Mouse (Mus musculus) midbrain, embryonic 16.5 days (tissue): ENCODE results near the gene Elmod3. TPM values are rescaled to one million over a fixed set of nuclear protein-coding genes. Genes with fewer than 3 reads are reported as not detected.

Source experiments
- ATAC-seq: fragments of 200-750 bp; cut with Nextera tagmentation; 2 replicates; pipeline ENCODE4 v1.8.0; 2017; ENCODE audit warnings: moderate TSS enrichment
- H3K27ac ChIP-seq: fragments of 300-500 bp; sonication (generic); 2 replicates; pipeline ENCODE4 v1.5.1; 2014; ENCODE audit warnings: mild to moderate bottlenecking, low read length, mixed read lengths
- H3K27me3 ChIP-seq: fragments of 300-500 bp; sonication (generic); 2 replicates; pipeline ENCODE4 v1.6.1; 2014; ENCODE audit warnings: low read depth, low read length, mixed read lengths; ENCODE audit not compliant: control insufficient read depth, insufficient read depth
- H3K36me3 ChIP-seq: fragments of 300-500 bp; sonication (generic); 2 replicates; pipeline ENCODE4 v1.6.1; 2014; ENCODE audit warnings: mild to moderate bottlenecking, low read length, moderate library complexity, mixed read lengths; ENCODE audit not compliant: control insufficient read depth, insufficient read depth
- H3K4me1 ChIP-seq: fragments of 300-500 bp; sonication (generic); 2 replicates; pipeline ENCODE4 v1.6.1; 2014; ENCODE audit warnings: mild to moderate bottlenecking, low read length, mixed read lengths; ENCODE audit not compliant: control insufficient read depth, insufficient read depth
- H3K4me2 ChIP-seq: fragments of 300-500 bp; sonication (generic); 2 replicates; pipeline ENCODE4 v1.6.1; 2014; ENCODE audit warnings: mild to moderate bottlenecking, low read length, mixed read lengths
- H3K4me3 ChIP-seq: fragments of 300-500 bp; sonication (generic); 2 replicates; pipeline ENCODE4 v1.5.1; 2014; ENCODE audit warnings: low read depth, mild to moderate bottlenecking, low read length, moderate library complexity, mixed read lengths
- H3K9ac ChIP-seq: fragments of 300-500 bp; sonication (generic); 2 replicates; pipeline ENCODE4 v1.6.1; 2014; ENCODE audit warnings: low read depth, low read length, mixed read lengths
- H3K9me3 ChIP-seq: fragments of 300-500 bp; sonication (generic); replicated peaks from 2 replicates; pipeline ENCODE4 v1.6.1; 2014; ENCODE audit warnings: mild to moderate bottlenecking, low read length, mixed read lengths; ENCODE audit not compliant: control insufficient read depth, poor library complexity, severe bottlenecking
- WGBS: fragments of 180-500 bp; shearing (Covaris S2); extraction: QIAGEN DNeasy Blood & Tissue Kit; methylation state at CpG from one replicate; pipeline ENCODE4 v1.1.7; 2014; 5-methylcytosine and 5-hydroxymethylcytosine counted together
- polyA plus RNA-seq: library from polyadenylated mRNA; unstranded; fragments of >200 nt; fragmentation: Nextera tagmentation; extraction: Ambion mirVana; gene quantifications from 2 replicates; pipeline ENCODE4 v1.2.1, GENCODE M21; 2015

The Elmod3 gene
- polyA plus RNA-seq, 1 experiment from 2014 or later: 17.3 TPM

GRCm38 (mm10) chr6:72586701-72587100, 11.5 kb downstream of the Elmod3 start:
- Histone ChIP-seq H3K27ac (no peak overlapping the region), H3K4me2 (no peak overlapping the region), H3K9ac (no peak overlapping the region), H3K9me3 (no peaks in the 10 kb centered on the region), H3K4me3 (no peak overlapping the region), H3K27me3 (no peaks in the 10 kb centered on the region), H3K4me1 (no peaks in the 10 kb centered on the region), H3K36me3 (peaks cover 3% of the 10 kb centered on the region; the same call in 1 of the 2 replicates)
- 76% methylated on average over 3 of the region's 3 CpGs for WGBS
- no peak for ATAC-seq

- no peak for ATAC-seq
- Histone ChIP-seq H3K27ac (no peak overlapping the region), H3K9me3 (no peaks in the 10 kb centered on the region), H3K27me3 (no peaks in the 10 kb centered on the region), H3K9ac (no peak overlapping the region), H3K4me1 (no peaks in the 10 kb centered on the region), H3K36me3 (peaks cover 10% of the 10 kb centered on the region), H3K4me3 (no peak overlapping the region), H3K4me2 (no peak overlapping the region)
- 85% methylated on average over 11 of the region's 11 CpGs for WGBS
Measured at GRCm38 (mm10) chr6:72584154-72584553, 14.1 kb downstream of the Elmod3 start.

- 85% methylated on average over 4 of the region's 4 CpGs for WGBS
- Histone ChIP-seq H3K4me2 (no peak overlapping the region), H3K4me3 (no peak overlapping the region)
Measured at GRCm38 (mm10) chr6:72583211-72583839, 14.9 kb downstream of the Elmod3 start.

GRCm38 (mm10) chr6:72581625-72582382, 16.4 kb downstream of the Elmod3 start:
- no peaks in the 10 kb centered on the region for H3K9me3 ChIP-seq
- WGBS: 73% methylated on average over 11 of the region's 11 CpGs
- no peak for ATAC-seq

More at GRCm38 (mm10) chr6:72583211-72583839, 14.9 kb downstream of the Elmod3 start:
- Histone ChIP-seq H3K9me3 (no peaks in the 10 kb centered on the region), H3K4me1 (no peaks in the 10 kb centered on the region), H3K9ac (no peak overlapping the region), H3K27me3 (no peaks in the 10 kb centered on the region), H3K36me3 (peaks cover 10% of the 10 kb centered on the region), H3K27ac (no peak overlapping the region)
- ATAC-seq: no peak

GRCm38 (mm10) chr6:72576041-72576440, 22.2 kb downstream of the Elmod3 start:
- Histone ChIP-seq H3K4me3 (no peak overlapping the region), H3K27me3 (no peaks in the 10 kb centered on the region), H3K27ac (no peak overlapping the region), H3K4me1 (no peaks in the 10 kb centered on the region), H3K9me3 (no peaks in the 10 kb centered on the region), H3K36me3 (peaks cover 14% of the 10 kb centered on the region), H3K4me2 (no peak overlapping the region), H3K9ac (no peak overlapping the region)
- no peak for ATAC-seq
- WGBS: 92% methylated on average over 3 of the region's 3 CpGs

More at GRCm38 (mm10) chr6:72581625-72582382, 16.4 kb downstream of the Elmod3 start:
- Histone ChIP-seq H3K4me1 (no peaks in the 10 kb centered on the region), H3K36me3 (peaks cover 10% of the 10 kb centered on the region), H3K4me3 (no peak overlapping the region), H3K27me3 (no peaks in the 10 kb centered on the region), H3K4me2 (no peak overlapping the region), H3K9ac (no peak overlapping the region), H3K27ac (no peak overlapping the region)

GRCm38 (mm10) chr6:72571826-72572225, 26.4 kb downstream of the Elmod3 start:
- Histone ChIP-seq H3K4me3 (no peak overlapping the region), H3K36me3 (peaks cover 7% of the 10 kb centered on the region), H3K4me2 (no peak overlapping the region), H3K4me1 (no peaks in the 10 kb centered on the region), H3K9me3 (no peaks in the 10 kb centered on the region), H3K27ac (no peak overlapping the region), H3K9ac (no peak overlapping the region), H3K27me3 (no peaks in the 10 kb centered on the region)
- WGBS: 57% methylated on average over 3 of the region's 3 CpGs
- ATAC-seq: no peak

- H3K4me2 ChIP-seq: no peak overlapping the region
- ATAC-seq: no peak
- H3K4me3 ChIP-seq: no peak overlapping the region
- no peak overlapping the region for H3K27ac ChIP-seq
- peaks cover 7% of the 10 kb centered on the region for H3K36me3 ChIP-seq
- H3K9ac ChIP-seq: no peak overlapping the region
- peaks cover 2% of the 10 kb centered on the region; the same call in 1 of the 2 replicates for H3K4me1 ChIP-seq
- H3K9me3 ChIP-seq: no peaks in the 10 kb centered on the region
- 91% methylated on average over 10 of the region's 10 CpGs for WGBS
- no peaks in the 10 kb centered on the region for H3K27me3 ChIP-seq
Measured at GRCm38 (mm10) chr6:72570644-72571397, 27.4 kb downstream of the Elmod3 start.

- peaks cover 2% of the 10 kb centered on the region; the same call in 1 of the 2 replicates for H3K4me1 ChIP-seq
- whole genome bisulfite sequencing: 97% methylated on average over 10 of the region's 10 CpGs
- no peak overlapping the region for H3K27ac ChIP-seq
- H3K36me3 ChIP-seq: peaks cover 4% of the 10 kb centered on the region; the same call in 1 of the 2 replicates
- no peaks in the 10 kb centered on the region for H3K27me3 ChIP-seq
- H3K4me2 ChIP-seq: no peak overlapping the region
- no peaks in the 10 kb centered on the region for H3K9me3 ChIP-seq
- no peak overlapping the region for H3K4me3 ChIP-seq
- H3K9ac ChIP-seq: no peak overlapping the region
- ATAC-seq: no peak
Measured at GRCm38 (mm10) chr6:72568736-72569135, 29.5 kb downstream of the Elmod3 start.
